Mouse (Mus musculus): ENCODE results near the gene Snx32. TPM values are rescaled to one million over a fixed set of nuclear protein-coding genes. Genes with fewer than 3 reads are reported as not detected.

The Snx32 gene
- polyA plus RNA-seq, 1 experiment = 150 TPM

DNA sequence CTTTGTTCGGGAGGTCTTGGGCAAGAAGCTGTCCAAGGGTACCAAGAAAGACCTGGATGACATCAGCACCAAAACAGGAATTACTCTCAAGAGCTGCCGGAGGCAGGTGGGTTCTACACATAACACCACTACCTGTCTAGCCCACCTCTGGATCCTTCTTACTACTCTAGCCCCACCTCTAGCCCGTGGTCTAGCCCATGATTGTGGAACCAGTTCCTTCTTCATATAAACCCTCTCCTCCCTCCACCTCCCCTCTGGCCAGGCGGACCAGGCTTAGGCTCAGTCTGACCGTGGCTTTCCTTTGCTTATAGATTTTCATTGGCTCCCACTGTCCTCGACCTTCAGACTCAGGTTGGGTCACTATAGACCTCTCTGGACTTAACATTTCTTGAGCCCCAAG, 48.9 kb downstream of the Snx32 start:
- Histone ChIP-seq H3K4me1 (ENCODE audit: control insufficient read depth, insufficient read depth, low read length) (peaks cover 6% of the 10 kb centered on the region), H3K27ac (ENCODE audit: insufficient read depth, low read length) (no peak overlapping the region)

DNA sequence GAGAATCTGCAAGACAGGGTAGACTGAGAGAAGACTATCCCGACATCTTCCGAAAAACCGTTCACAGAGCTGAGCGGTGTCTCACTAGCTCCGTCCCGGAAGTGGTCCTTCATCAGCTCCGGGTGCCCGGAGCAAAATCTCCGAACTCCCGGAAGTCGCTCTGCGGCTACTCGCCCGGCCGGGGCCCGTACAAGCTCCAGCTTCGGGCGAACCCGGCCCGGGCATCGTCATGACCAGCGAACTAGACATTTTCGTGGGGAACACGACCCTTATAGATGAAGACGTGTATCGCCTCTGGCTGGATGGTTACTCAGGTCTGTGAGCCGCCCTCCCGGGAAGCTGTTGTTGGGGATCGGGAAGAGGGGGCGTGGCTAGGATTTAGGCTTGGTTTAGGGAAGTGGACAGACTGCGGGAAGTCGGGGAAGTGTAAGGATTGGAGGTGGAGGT, 49.9 kb downstream of the Snx32 start, which contains the start of gene Fibp:
Gene Fibp, plus strand, starts transcription at position 151 of the 447 bp plus-strand sequence.
- H3K4me1 ChIP-seq (ENCODE audit: control insufficient read depth, insufficient read depth, low read length) = peaks cover 6% of the 10 kb centered on the region
- H3K4me3 ChIP-seq (ENCODE audit: insufficient read depth, low read length) = peak within 1 kb of the TSS; percentile 80
- TF ChIP-seq POLR2A (IDR thresholded peaks at IDR 0.05; ENCODE audit: extremely low read depth, insufficient read depth, low read length) = peak; percentile 84
- TF ChIP-seq CTCF (IDR thresholded peaks at IDR 0.05; ENCODE audit: extremely low read depth, insufficient read depth, low read length) = no peak

More for the DNA sequence above, 48.9 kb downstream of the Snx32 start:
- H3K4me3 ChIP-seq (ENCODE audit: insufficient read depth, low read length) = peak overlapping the region; percentile 80; the same call in 1 of the 2 replicates
- TF ChIP-seq CTCF (IDR thresholded peaks at IDR 0.05; ENCODE audit: extremely low read depth, insufficient read depth, low read length) (no peak), POLR2A (IDR thresholded peaks at IDR 0.05; ENCODE audit: extremely low read depth, insufficient read depth, low read length) (no peak)

DNA sequence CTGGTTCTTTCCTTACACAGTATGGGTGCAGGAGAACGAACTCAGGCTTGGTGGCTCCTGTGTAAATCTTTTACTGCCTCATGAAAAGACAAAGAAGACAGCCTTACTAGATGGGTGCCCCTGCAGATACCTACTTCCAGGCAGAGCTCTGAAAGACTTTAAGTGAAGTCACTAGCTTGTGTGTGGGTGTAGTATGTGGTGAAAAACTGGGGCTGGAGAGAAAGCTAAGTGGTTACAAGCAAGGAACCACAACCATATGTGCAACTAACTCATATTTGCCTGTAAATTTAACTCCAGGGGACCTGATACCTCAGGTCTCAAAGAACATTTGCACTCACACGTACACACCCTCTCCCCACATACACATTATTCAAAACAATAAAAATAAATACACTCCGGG, 50.4 kb downstream of the Snx32 start:
- Histone ChIP-seq H3K4me1 (ENCODE audit: control insufficient read depth, insufficient read depth, low read length) (peaks cover 6% of the 10 kb centered on the region), H3K4me3 (ENCODE audit: insufficient read depth, low read length) (peak overlapping the region; percentile 80; the same call in 1 of the 2 replicates), H3K27ac (ENCODE audit: insufficient read depth, low read length) (peak overlapping the region; percentile 77)
- TF ChIP-seq POLR2A (IDR thresholded peaks at IDR 0.05; ENCODE audit: extremely low read depth, insufficient read depth, low read length) (no peak), CTCF (IDR thresholded peaks at IDR 0.05; ENCODE audit: extremely low read depth, insufficient read depth, low read length) (no peak)

More for the DNA sequence above, 49.9 kb downstream of the Snx32 start, which contains the start of gene Fibp:
- H3K27ac ChIP-seq (ENCODE audit: insufficient read depth, low read length) = peak within 1 kb of the TSS; percentile 77

DNA sequence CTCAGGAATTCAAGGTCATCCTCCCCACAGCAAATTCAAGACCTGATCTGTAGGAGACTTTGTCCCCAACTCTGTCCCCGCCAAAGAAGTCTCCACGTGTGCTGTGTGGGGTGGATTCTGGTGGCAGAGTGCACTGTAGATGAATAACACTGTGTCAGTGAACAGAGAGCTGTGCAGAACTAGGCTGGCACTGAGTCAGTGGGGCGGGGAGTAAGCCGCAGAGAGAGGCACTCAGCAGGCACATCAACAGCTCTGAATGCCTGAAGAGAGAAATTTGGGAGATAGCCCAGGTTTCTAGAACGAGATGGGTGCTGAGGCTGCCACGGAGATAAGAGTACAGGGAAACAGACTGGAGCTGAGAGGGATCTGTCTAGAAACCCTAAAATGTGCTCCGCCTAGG, 51.3 kb downstream of the Snx32 start:
- peaks cover 8% of the 10 kb centered on the region for H3K4me1 ChIP-seq (ENCODE audit: control insufficient read depth, insufficient read depth, low read length)
- 0 out of 2 replicates have a peak, but pooled peaks have one; percentile 25 for TF ChIP-seq POLR2A (IDR thresholded peaks at IDR 0.05; ENCODE audit: extremely low read depth, insufficient read depth, low read length)
- no peak for TF ChIP-seq CTCF (IDR thresholded peaks at IDR 0.05; ENCODE audit: extremely low read depth, insufficient read depth, low read length)
- 0 out of 2 replicates have a peak overlapping the region, but pooled peaks have one; percentile 85 for H3K27ac ChIP-seq (ENCODE audit: insufficient read depth, low read length)
- no peak overlapping the region for H3K4me3 ChIP-seq (ENCODE audit: insufficient read depth, low read length)

DNA sequence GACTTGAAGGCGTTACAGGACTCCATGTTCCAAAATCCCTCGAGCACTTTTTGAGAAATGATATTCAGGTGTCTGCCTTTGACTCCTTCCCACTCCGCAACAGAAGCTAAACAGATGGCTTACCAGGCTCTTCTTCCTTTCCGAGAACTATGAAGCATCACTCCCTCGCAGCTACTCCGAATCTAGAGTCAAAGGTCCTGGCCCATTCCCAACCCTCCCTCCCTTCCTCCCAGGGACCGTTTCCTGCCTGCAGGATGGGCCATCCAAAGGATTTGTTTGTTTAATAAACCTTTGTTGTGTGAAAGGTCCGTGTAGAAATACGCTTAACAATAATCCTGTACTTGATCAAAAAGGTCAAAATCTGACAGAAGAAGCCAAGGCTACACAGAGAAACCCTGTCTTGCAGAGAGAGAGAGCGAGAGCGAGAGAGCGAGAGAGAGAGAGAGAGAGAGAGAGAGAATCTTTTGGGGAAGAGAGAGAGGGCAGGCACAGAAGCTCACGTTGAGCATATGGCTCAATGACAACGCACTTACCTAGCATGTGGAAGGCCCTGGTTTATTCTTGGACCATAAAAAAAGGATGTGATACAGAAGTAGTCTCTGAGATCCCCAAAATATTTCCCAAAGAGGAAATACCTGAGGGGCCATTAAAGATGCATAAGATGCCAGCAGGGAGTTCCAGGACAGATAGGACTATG, 52.4 kb downstream of the Snx32 start, which contains the start of gene Ccdc85b:
Gene Ccdc85b, minus strand, starts transcription at position 149 of the 697 bp plus-strand sequence.
- H3K27ac ChIP-seq (ENCODE audit: insufficient read depth, low read length) = peak within 1 kb of the TSS; percentile 98
- no peak for TF ChIP-seq POLR2A (IDR thresholded peaks at IDR 0.05; ENCODE audit: extremely low read depth, insufficient read depth, low read length)
- TF ChIP-seq CTCF (IDR thresholded peaks at IDR 0.05; ENCODE audit: extremely low read depth, insufficient read depth, low read length) = no peak
- peaks cover 8% of the 10 kb centered on the region for H3K4me1 ChIP-seq (ENCODE audit: control insufficient read depth, insufficient read depth, low read length)
- H3K4me3 ChIP-seq (ENCODE audit: insufficient read depth, low read length) = peak within 1 kb of the TSS; percentile 81

DNA sequence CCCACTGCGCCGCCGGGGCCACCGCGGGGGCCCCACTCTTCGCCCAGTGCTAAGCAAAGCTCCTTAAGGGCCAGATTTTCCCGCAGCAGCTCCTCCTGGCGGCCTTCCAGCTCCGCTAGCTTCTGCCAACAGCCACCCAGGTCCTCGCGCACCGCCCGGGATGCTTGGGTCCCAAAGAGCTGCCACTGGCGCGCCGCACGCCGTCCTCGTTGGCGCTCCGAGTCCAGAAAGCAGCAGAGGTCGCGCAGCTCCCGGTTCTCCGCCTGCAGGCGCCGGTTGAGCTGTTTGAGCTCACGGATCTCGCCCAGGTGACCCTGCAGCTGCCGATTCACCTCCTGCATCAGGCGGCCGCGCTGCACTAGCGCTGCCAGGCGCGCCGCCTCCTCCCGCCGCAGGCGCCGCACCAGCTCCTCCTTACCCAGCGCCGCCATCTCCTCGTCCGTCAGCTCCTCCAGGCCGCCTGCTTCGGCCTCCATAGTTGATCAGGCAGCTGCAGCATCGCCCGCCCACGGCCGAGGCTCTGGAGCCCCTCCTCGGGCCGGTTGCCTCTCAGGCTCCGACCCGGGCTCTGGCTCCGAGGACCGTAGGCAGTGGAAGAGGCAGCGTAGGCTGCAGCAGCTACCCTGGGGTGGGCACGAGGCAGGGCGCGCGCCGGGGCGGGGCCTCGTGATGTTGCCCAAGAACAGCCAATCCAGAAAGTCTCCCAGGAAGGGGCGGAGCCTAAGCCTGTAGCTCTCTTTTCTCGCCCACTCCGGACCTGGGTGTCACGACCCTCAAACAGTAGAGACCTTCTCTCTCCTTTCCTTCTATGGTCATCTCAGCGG, 53.2 kb downstream of the Snx32 start:
- peaks cover 8% of the 10 kb centered on the region for H3K4me1 ChIP-seq (ENCODE audit: control insufficient read depth, insufficient read depth, low read length)

DNA sequence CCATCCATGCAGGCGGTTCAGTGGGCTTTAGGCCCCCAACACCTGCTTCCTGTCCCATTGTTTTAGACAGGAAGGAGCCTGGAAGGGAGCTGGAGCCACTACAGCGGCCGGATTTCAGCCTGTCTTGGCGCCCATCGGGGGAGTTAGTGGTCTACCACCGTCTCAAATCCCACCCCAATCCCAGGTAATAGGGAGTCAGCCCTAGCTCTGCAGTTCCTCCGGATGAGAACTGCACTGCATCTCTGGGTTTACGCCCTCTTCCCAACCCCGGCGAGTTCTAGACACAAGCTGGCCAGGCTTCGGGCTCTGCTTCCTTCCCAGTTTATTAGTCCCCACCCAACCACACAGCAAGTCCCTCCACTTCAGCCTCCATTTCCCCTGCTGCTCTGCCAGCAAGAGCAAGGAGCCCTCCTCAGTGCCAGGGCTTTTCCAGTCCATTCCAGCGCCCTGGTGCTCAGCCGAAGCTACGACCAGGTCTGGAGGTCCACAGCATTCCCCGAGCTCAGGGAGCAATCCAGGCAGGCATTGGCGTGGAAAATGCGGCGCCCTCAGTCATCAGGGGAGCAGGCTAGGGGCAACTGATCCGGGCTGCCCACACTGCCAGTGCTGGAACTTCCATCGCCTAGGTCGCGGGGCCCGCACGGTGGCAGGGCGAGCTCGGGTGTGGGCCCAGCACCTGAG, 54.0 kb downstream of the Snx32 start:
- no peak for TF ChIP-seq POLR2A (IDR thresholded peaks at IDR 0.05; ENCODE audit: extremely low read depth, insufficient read depth, low read length)
- Histone ChIP-seq H3K27ac (ENCODE audit: insufficient read depth, low read length) (peak overlapping the region; percentile 98), H3K4me3 (ENCODE audit: insufficient read depth, low read length) (peak overlapping the region; percentile 81), H3K4me1 (ENCODE audit: control insufficient read depth, insufficient read depth, low read length) (peaks cover 8% of the 10 kb centered on the region)

More for the DNA sequence above, 53.2 kb downstream of the Snx32 start:
- TF ChIP-seq CTCF (IDR thresholded peaks at IDR 0.05; ENCODE audit: extremely low read depth, insufficient read depth, low read length) (no peak), POLR2A (IDR thresholded peaks at IDR 0.05; ENCODE audit: extremely low read depth, insufficient read depth, low read length) (peak; percentile 91)
- Histone ChIP-seq H3K27ac (ENCODE audit: insufficient read depth, low read length) (peak overlapping the region; percentile 98), H3K4me3 (ENCODE audit: insufficient read depth, low read length) (peak overlapping the region; percentile 81)

DNA sequence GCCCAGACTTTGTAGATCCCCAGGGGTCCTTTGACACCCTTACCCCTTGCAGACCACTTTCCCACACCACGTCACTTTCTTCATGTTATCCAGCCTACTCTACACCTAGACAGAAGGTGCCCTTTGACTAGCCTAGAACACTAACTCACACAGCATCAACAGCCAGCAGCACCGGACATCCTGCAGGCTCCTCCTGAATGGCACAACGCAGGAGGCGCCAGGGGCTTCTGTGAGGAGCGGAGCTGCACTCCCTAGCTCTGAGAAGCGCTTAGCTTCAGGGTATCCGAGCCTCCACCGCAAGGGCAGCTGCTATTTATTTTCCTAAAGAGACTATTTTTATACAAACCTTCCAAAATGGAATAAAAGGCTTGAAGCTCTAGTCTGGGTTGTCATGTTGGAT, 54.8 kb downstream of the Snx32 start:
- Histone ChIP-seq H3K4me3 (ENCODE audit: insufficient read depth, low read length) (peak overlapping the region; percentile 81), H3K4me1 (ENCODE audit: control insufficient read depth, insufficient read depth, low read length) (peaks cover 8% of the 10 kb centered on the region), H3K27ac (ENCODE audit: insufficient read depth, low read length) (peak overlapping the region; percentile 74; the same call in 1 of the 2 replicates)
- TF ChIP-seq CTCF (IDR thresholded peaks at IDR 0.05; ENCODE audit: extremely low read depth, insufficient read depth, low read length) (no peak), POLR2A (IDR thresholded peaks at IDR 0.05; ENCODE audit: extremely low read depth, insufficient read depth, low read length) (0 out of 2 replicates have a peak, but pooled peaks have one; percentile 8)

DNA sequence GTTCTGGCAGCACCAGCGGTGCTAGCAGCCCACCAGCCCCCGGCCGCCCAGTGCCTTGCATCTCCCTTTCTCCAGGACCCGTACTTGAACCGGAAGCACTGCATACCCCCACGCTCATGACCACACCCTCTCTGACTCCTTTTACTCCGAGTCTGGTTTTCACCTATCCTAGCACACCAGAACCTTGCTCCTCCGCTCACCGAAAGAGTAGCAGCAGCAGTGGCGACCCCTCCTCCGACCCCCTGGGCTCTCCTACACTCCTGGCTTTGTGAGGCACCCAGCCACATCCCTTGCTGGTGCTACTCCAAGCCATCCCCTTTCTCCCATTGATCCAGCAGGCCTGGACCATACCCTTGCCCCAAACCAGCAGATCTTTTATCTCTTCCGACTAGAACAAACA, 55.3 kb downstream of the Snx32 start:
- TF ChIP-seq CTCF (IDR thresholded peaks at IDR 0.05; ENCODE audit: extremely low read depth, insufficient read depth, low read length) = no peak
- TF ChIP-seq POLR2A (IDR thresholded peaks at IDR 0.05; ENCODE audit: extremely low read depth, insufficient read depth, low read length) = no peak

More for the DNA sequence above, 55.3 kb downstream of the Snx32 start:
- Histone ChIP-seq H3K4me1 (ENCODE audit: control insufficient read depth, insufficient read depth, low read length) (peaks cover 8% of the 10 kb centered on the region), H3K27ac (ENCODE audit: insufficient read depth, low read length) (no peak overlapping the region), H3K4me3 (ENCODE audit: insufficient read depth, low read length) (peak overlapping the region; percentile 81)

All from cortical plate, adult 2 months (tissue).